Mouse (Mus musculus) hindbrain, postnatal 0 days (tissue): ENCODE data around the gene Lyrm4. TPM values are rescaled to one million over a fixed set of nuclear protein-coding genes. Genes with fewer than 3 reads are reported as not detected.

Experiments
- ATAC-seq: fragments of 200-750 bp; cut with Nextera tagmentation; 2 replicates; pipeline ENCODE4 v1.8.0; 2017; ENCODE audit warnings: mild to moderate bottlenecking, moderate TSS enrichment, moderate library complexity
- DNase-seq: peaks from one replicate; pipeline ENCODE4 v3.0.0-alpha.2; 2015; ENCODE audit warnings: low spot score
- H3K27ac ChIP-seq: fragments of 300-500 bp; sonication (generic); 2 replicates; pipeline ENCODE4 v1.5.1; 2014; ENCODE audit warnings: mild to moderate bottlenecking
- H3K27me3 ChIP-seq: fragments of 300-500 bp; sonication (generic); 2 replicates; pipeline ENCODE4 v1.6.1; 2014; ENCODE audit warnings: low read length, mixed read lengths; ENCODE audit not compliant: insufficient read depth
- H3K36me3 ChIP-seq: fragments of 300-500 bp; sonication (generic); 2 replicates; pipeline ENCODE4 v1.6.1; 2014; ENCODE audit warnings: low read length, mixed read lengths; ENCODE audit not compliant: insufficient read depth
- H3K4me1 ChIP-seq: fragments of 300-500 bp; sonication (generic); 2 replicates; pipeline ENCODE4 v1.6.1; 2014; ENCODE audit warnings: antibody characterized with exemption, low read length, mixed read lengths; ENCODE audit not compliant: insufficient read depth
- H3K4me2 ChIP-seq: fragments of 300-500 bp; sonication (generic); 2 replicates; pipeline ENCODE4 v1.6.1; 2014; ENCODE audit warnings: low read depth, mild to moderate bottlenecking, low read length, moderate library complexity, mixed read lengths
- H3K4me3 ChIP-seq: fragments of 300-500 bp; sonication (generic); 2 replicates; pipeline ENCODE4 v1.5.1; 2014; ENCODE audit warnings: low read length
- H3K9ac ChIP-seq: fragments of 300-500 bp; sonication (generic); replicated peaks from 2 replicates; pipeline ENCODE4 v1.6.1; 2014; ENCODE audit warnings: mild to moderate bottlenecking, low read length, moderate library complexity, mixed read lengths
- H3K9me3 ChIP-seq: fragments of 300-500 bp; sonication (generic); 2 replicates; pipeline ENCODE4 v1.6.1; 2016; ENCODE audit warnings: low read length, mixed read lengths
- CTCF ChIP-seq: IDR thresholded peaks from 2 replicates; pipeline ENCODE4 v1.5.1; 2016; ENCODE audit warnings: antibody characterized with exemption, control low read depth, low read depth
- WGBS: fragments of 180-500 bp; shearing (Covaris S2); extraction: QIAGEN DNeasy Blood & Tissue Kit; methylation state at CpG from one replicate; pipeline ENCODE4 v1.1.7; 2014; 5-methylcytosine and 5-hydroxymethylcytosine counted together
- polyA plus RNA-seq: library from polyadenylated mRNA; unstranded; fragments of >200 nt; fragmentation: Nextera tagmentation; extraction: Ambion mirVana; gene quantifications from 2 replicates; pipeline ENCODE4 v1.2.1, GENCODE M21; 2015
- total RNA-seq: library from RNA; depleted of rRNA; stranded (reverse); fragments of >200 nt; gene quantifications from 2 replicates; pipeline ENCODE4 v1.2.3, GENCODE M21; 2014

Lyrm4 gene
- total and polyA plus RNA-seq, 2 experiments from 2014 or later, result 15.7 to 53.0 TPM

DNA sequence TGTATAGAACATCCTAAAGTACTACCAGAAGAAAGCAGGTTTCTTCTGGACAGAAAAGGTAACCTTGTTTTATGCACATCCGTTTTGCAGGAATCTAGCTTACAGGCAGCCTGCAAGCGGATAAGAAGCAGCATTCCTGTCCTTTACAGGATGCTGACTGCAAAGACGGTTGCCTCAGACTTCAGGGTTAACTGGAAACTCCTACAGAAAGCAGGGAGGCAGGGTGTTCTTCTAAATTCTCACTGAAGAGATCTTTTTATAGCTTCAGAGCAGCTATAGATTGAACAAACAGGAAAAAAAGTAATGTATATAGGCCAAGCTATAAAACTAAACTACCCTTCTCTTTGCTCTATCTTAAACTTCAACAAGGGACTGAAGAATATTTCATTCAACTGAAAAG lies 32.6 kb downstream of the Lyrm4 start:
- no peak for DNase-seq
- no peak overlapping the region for H3K9ac ChIP-seq
- H3K27ac ChIP-seq, result no peak overlapping the region
- no peaks in the 10 kb centered on the region for H3K9me3 ChIP-seq
- no peak overlapping the region for H3K4me3 ChIP-seq
- no peak for ATAC-seq
- H3K36me3 ChIP-seq, result peaks cover 5% of the 10 kb centered on the region; the same call in 1 of the 2 replicates
- no peaks in the 10 kb centered on the region for H3K27me3 ChIP-seq
- no peak overlapping the region for H3K4me2 ChIP-seq
- H3K4me1 ChIP-seq, result no peaks in the 10 kb centered on the region
- no peak for TF ChIP-seq CTCF
- WGBS, result 94% methylated on average over 3 of the region's 3 CpGs

DNA sequence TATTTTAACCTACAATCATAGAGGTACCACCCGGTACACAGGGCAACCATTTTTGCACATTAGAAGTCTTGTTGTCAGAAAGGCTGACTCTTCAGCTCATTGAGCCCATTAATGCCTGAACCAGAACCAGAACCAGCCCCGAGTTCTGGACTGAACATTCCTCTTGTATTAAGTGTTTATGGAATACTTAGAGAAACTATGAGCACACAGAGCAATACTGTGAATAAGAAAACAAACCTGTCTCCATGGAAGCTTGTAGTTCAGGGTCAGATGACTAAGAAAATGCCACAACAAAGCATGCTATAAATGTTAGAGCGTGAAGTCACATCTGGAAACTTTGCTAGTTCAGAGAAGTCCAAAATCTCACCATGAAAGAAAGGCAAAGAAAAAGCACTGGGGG lies 35.7 kb downstream of the Lyrm4 start:
- Histone ChIP-seq H3K4me3 (no peak overlapping the region), H3K27ac (no peak overlapping the region), H3K9me3 (no peaks in the 10 kb centered on the region), H3K9ac (no peak overlapping the region), H3K4me1 (no peaks in the 10 kb centered on the region), H3K36me3 (no peaks in the 10 kb centered on the region), H3K27me3 (no peaks in the 10 kb centered on the region), H3K4me2 (no peak overlapping the region)
- TF ChIP-seq CTCF, result no peak
- no peak for ATAC-seq
- no peak for DNase-seq
- WGBS, result 91% methylated on average over 3 of the region's 3 CpGs

GRCm38 (mm10) chr13:36074484-36074883 lies 42.8 kb downstream of the Lyrm4 start:
- Histone ChIP-seq H3K4me3 (no peak overlapping the region), H3K36me3 (no peaks in the 10 kb centered on the region), H3K27ac (no peak overlapping the region), H3K9ac (no peak overlapping the region), H3K4me2 (no peak overlapping the region), H3K27me3 (no peaks in the 10 kb centered on the region), H3K9me3 (no peaks in the 10 kb centered on the region), H3K4me1 (no peaks in the 10 kb centered on the region)
- WGBS, result 85% methylated on average over 3 of the region's 3 CpGs
- DNase-seq, result no peak
- TF ChIP-seq CTCF, result no peak
- ATAC-seq, result no peak

DNA sequence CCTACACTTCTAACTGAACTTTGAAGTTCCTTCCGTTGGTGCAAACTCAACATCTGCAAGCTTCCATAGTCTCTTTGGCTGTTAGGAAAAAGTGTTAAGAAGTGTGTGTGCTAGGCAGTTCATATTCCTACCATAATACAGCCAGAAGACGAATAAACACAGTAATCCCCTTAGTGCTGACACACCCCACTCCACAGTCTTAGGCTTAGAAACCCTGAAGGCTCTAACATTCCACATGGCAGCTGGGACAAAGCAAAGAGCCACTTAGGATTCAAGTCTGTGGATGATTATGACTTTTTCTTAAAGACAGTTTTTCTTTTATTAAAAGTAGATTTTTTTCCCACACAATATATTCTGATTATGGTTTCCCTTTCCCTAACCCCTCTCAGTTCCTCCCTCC lies 50.6 kb downstream of the Lyrm4 start:
- TF ChIP-seq CTCF, result no peak
- no peaks in the 10 kb centered on the region for H3K9me3 ChIP-seq
- no peak overlapping the region for H3K4me2 ChIP-seq
- H3K4me1 ChIP-seq, result no peaks in the 10 kb centered on the region
- H3K27me3 ChIP-seq, result no peaks in the 10 kb centered on the region
- H3K9ac ChIP-seq, result no peak overlapping the region
- 82% methylated on average over 2 of the region's 2 CpGs for WGBS
- no peak overlapping the region for H3K4me3 ChIP-seq
- H3K27ac ChIP-seq, result no peak overlapping the region
- no peaks in the 10 kb centered on the region for H3K36me3 ChIP-seq
- DNase-seq, result no peak
- no peak for ATAC-seq

DNA sequence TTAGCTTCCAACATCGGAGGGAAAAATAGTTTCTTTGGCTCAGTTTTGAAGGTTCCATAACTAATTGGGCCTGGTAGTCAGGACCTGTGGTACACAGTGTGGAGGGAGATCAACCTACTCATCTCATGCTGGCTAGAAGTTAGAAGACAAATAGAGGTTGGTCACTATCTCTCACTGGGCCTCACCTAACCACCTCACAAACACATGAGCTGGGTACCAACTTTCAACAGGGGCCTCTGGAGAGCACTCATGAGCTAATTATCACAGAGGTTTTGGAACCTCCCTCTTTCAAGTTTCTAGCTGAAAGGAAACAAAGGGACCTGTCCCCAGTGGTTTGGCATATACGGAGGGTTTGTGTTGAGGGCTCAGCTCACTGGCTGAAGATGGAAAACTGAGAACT lies 59.8 kb downstream of the Lyrm4 start:
- H3K4me2 ChIP-seq, result no peak overlapping the region
- H3K4me1 ChIP-seq, result no peaks in the 10 kb centered on the region
- no peak overlapping the region for H3K4me3 ChIP-seq
- ATAC-seq (no peak), DNase-seq (no peak)
- H3K9ac ChIP-seq, result no peak overlapping the region
- no peak overlapping the region for H3K27ac ChIP-seq
- no peaks in the 10 kb centered on the region for H3K9me3 ChIP-seq
- 72% methylated on average over 2 of the region's 2 CpGs for WGBS
- no peaks in the 10 kb centered on the region for H3K27me3 ChIP-seq
- no peak for TF ChIP-seq CTCF
- no peaks in the 10 kb centered on the region for H3K36me3 ChIP-seq

DNA sequence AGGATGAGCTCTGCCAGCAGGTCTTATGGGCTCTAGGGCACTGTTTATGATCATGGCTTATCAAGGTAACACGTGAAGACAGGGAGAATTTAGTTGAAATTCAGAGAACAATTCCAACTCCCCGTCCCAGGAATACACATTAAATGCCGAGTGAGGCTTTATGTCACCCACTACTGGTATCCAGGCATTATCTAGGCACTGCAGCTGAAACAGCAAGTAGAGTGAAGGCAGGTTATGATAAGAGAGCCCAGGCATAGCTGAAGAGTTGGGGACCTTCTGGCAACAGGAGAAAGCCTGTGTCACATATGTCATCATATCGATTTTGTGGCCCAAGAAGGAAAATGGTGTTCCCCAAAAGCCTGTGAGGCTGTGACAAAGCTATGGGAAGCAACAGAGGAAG lies 60.4 kb downstream of the Lyrm4 start:
- no peaks in the 10 kb centered on the region for H3K27me3 ChIP-seq
- no peak overlapping the region for H3K4me2 ChIP-seq
- H3K4me1 ChIP-seq, result no peaks in the 10 kb centered on the region
- no peaks in the 10 kb centered on the region for H3K9me3 ChIP-seq
- no peak for ATAC-seq
- H3K36me3 ChIP-seq, result no peaks in the 10 kb centered on the region
- no peak overlapping the region for H3K4me3 ChIP-seq
- no peak for TF ChIP-seq CTCF
- H3K27ac ChIP-seq, result no peak overlapping the region
- H3K9ac ChIP-seq, result no peak overlapping the region
- 93% methylated on average over 4 of the region's 4 CpGs for WGBS
- DNase-seq, result no peak

- DNase-seq, result no peak
- ATAC-seq, result no peak
- no peak overlapping the region for H3K4me2 ChIP-seq
- no peaks in the 10 kb centered on the region for H3K36me3 ChIP-seq
- no peaks in the 10 kb centered on the region for H3K9me3 ChIP-seq
- H3K4me3 ChIP-seq, result no peak overlapping the region
- H3K9ac ChIP-seq, result no peak overlapping the region
- TF ChIP-seq CTCF, result no peak
- H3K27ac ChIP-seq, result no peak overlapping the region
- no peaks in the 10 kb centered on the region for H3K4me1 ChIP-seq
- 80% methylated on average over 1 of the region's 1 CpGs for WGBS
- H3K27me3 ChIP-seq, result no peaks in the 10 kb centered on the region
Observed at GRCm38 (mm10) chr13:36056509-36056908, 60.8 kb downstream of the Lyrm4 start.
